Mouse (Mus musculus): Measurements from ENCODE around the gene Stmn3.

GRCm38 (mm10) chr2:181276766-181277165, 37.5 kb downstream of the Stmn3 start:
- TF ChIP-seq CTCF (conservative IDR thresholded peaks at IDR 0.05; ENCODE audit: low read length) = no peak
- no peak for TF ChIP-seq POU5F1 (IDR thresholded peaks at IDR 0.05; ENCODE audit: borderline replicate concordance, low read length)
- no peak for TF ChIP-seq NANOG (IDR thresholded peaks at IDR 0.05; ENCODE audit: borderline replicate concordance, low read length)

All from E14TG2a.4 (cell line).